Mouse (Mus musculus) forebrain, embryonic 12.5 days (tissue): Measurements from ENCODE around the gene Cic. TPM values are rescaled to one million over a fixed set of nuclear protein-coding genes. Genes with fewer than 3 reads are reported as not detected.

Experiments
- ATAC-seq: fragments of 200-750 bp; cut with Nextera tagmentation; 2 replicates; pipeline ENCODE4 v1.8.0; 2017; ENCODE audit warnings: moderate TSS enrichment; ENCODE audit not compliant: low FRiP score
- H3K27ac ChIP-seq: fragments of 300-500 bp; sonication (generic); 2 replicates; pipeline ENCODE4 v1.5.1; 2016; ENCODE audit warnings: mild to moderate bottlenecking
- H3K27me3 ChIP-seq: fragments of 300-500 bp; sonication (generic); 2 replicates; pipeline ENCODE4 v1.6.1; 2016; ENCODE audit warnings: mild to moderate bottlenecking
- H3K36me3 ChIP-seq: fragments of 300-500 bp; sonication (generic); replicated peaks from 2 replicates; pipeline ENCODE4 v1.6.1; 2016; ENCODE audit warnings: mild to moderate bottlenecking
- H3K4me1 ChIP-seq: fragments of 300-500 bp; sonication (generic); 2 replicates; pipeline ENCODE4 v1.6.1; 2016
- H3K4me2 ChIP-seq: fragments of 300-500 bp; sonication (generic); 2 replicates; pipeline ENCODE4 v1.6.1; 2016; ENCODE audit warnings: mild to moderate bottlenecking, moderate library complexity
- H3K4me3 ChIP-seq: fragments of 300-500 bp; sonication (generic); replicated peaks from 2 replicates; pipeline ENCODE4 v1.5.1; 2016; ENCODE audit warnings: mild to moderate bottlenecking
- H3K9ac ChIP-seq: fragments of 300-500 bp; sonication (generic); 2 replicates; pipeline ENCODE4 v1.6.1; 2016; ENCODE audit warnings: mild to moderate bottlenecking
- H3K9me3 ChIP-seq: fragments of 300-500 bp; sonication (generic); 2 replicates; pipeline ENCODE4 v1.6.1; 2016
- WGBS: fragments of 180-500 bp; shearing (Covaris S2); methylation state at CpG from one replicate; pipeline ENCODE4 v1.1.7; 2016; 5-methylcytosine and 5-hydroxymethylcytosine counted together
- polyA plus RNA-seq: library from polyadenylated mRNA; unstranded; fragments of >200 nt; fragmentation: Nextera tagmentation; extraction: Ambion mirVana; gene quantifications from 2 replicates; pipeline ENCODE4 v1.2.1, GENCODE M21; 2016

The Cic gene
- 40.8 and 46.9 TPM in 2 replicates for polyA plus RNA-seq

- under 1% methylated on average over 29 of the region's 29 CpGs for WGBS
- H3K4me2 ChIP-seq = peak within 1 kb of the TSS; percentile 68
- H3K4me3 ChIP-seq = peak within 1 kb of the TSS; percentile 69
- ATAC-seq = peak; percentile 87
- H3K9ac ChIP-seq = peak within 1 kb of the TSS; percentile 87
- H3K27ac ChIP-seq = peak within 1 kb of the TSS; percentile 89
- H3K4me1 ChIP-seq = peaks cover 23% of the 10 kb centered on the region
- H3K36me3 ChIP-seq = peaks cover 13% of the 10 kb centered on the region
- H3K27me3 ChIP-seq = no peaks in the 10 kb centered on the region
- no peaks in the 10 kb centered on the region for H3K9me3 ChIP-seq
Observed at GRCm38 (mm10) chr7:25267301-25267750, at the start of gene Cic. Cic (plus strand) TSS chr7:25267704.

- Histone ChIP-seq H3K4me1 (peaks cover 40% of the 10 kb centered on the region), H3K4me2 (peak overlapping the region; percentile 95), H3K27me3 (no peaks in the 10 kb centered on the region), H3K27ac (peak overlapping the region; percentile 70), H3K9ac (peak overlapping the region; percentile 80), H3K4me3 (peak overlapping the region; percentile 69), H3K9me3 (no peaks in the 10 kb centered on the region), H3K36me3 (peaks cover 10% of the 10 kb centered on the region; the same call in 1 of the 2 replicates)
- ATAC-seq = peak; percentile 27; the same call in 1 of the 2 replicates
- under 1% methylated on average over 53 of the region's 53 CpGs for WGBS
Observed at GRCm38 (mm10) chr7:25218705-25219415, 48.6 kb upstream of the Cic start.

GRCm38 (mm10) chr7:25219416-25219750 is 48.1 kb upstream of the Cic start:
- H3K36me3 ChIP-seq = peaks cover 15% of the 10 kb centered on the region
- H3K4me3 ChIP-seq = peak overlapping the region; percentile 69
- peak; percentile 24; the same call in 1 of the 2 replicates for ATAC-seq
- peak overlapping the region; percentile 70 for H3K27ac ChIP-seq
- peak overlapping the region; percentile 95 for H3K4me2 ChIP-seq
- peaks cover 40% of the 10 kb centered on the region for H3K4me1 ChIP-seq
- no peaks in the 10 kb centered on the region for H3K27me3 ChIP-seq
- peak overlapping the region; percentile 80 for H3K9ac ChIP-seq
- under 1% methylated on average over 16 of the region's 16 CpGs for WGBS
- no peaks in the 10 kb centered on the region for H3K9me3 ChIP-seq

GRCm38 (mm10) chr7:25219756-25220456 is 47.6 kb upstream of the Cic start:
- no peaks in the 10 kb centered on the region for H3K9me3 ChIP-seq
- no peaks in the 10 kb centered on the region for H3K27me3 ChIP-seq
- WGBS = 4% methylated on average over 31 of the region's 31 CpGs
- peak overlapping the region; percentile 80 for H3K9ac ChIP-seq
- peak overlapping the region; percentile 69 for H3K4me3 ChIP-seq
- H3K4me2 ChIP-seq = peak overlapping the region; percentile 95
- peak; percentile 71 for ATAC-seq
- peaks cover 20% of the 10 kb centered on the region for H3K36me3 ChIP-seq
- peak overlapping the region; percentile 70; the same call in 1 of the 2 replicates for H3K27ac ChIP-seq
- H3K4me1 ChIP-seq = peaks cover 40% of the 10 kb centered on the region

- Histone ChIP-seq H3K4me3 (peak within 1 kb of the TSS; percentile 69), H3K4me1 (peaks cover 40% of the 10 kb centered on the region), H3K9me3 (no peaks in the 10 kb centered on the region), H3K27me3 (no peaks in the 10 kb centered on the region), H3K36me3 (peaks cover 23% of the 10 kb centered on the region), H3K27ac (peak within 1 kb of the TSS; percentile 84), H3K9ac (peak within 1 kb of the TSS; percentile 80), H3K4me2 (peak within 1 kb of the TSS; percentile 95)
- WGBS = 9% methylated on average over 20 of the region's 20 CpGs
- no peak for ATAC-seq
Observed at GRCm38 (mm10) chr7:25220457-25221101, 46.9 kb upstream of the Cic start, which contains the start of gene Dedd2. Dedd2 (minus strand) TSS chr7:25220615.

GRCm38 (mm10) chr7:25221102-25221883 is 46.2 kb upstream of the Cic start, which contains the start of gene Zfp526:
Zfp526 (plus strand) TSS chr7:25221425.
- Histone ChIP-seq H3K4me3 (peak within 1 kb of the TSS; percentile 69), H3K4me2 (peak within 1 kb of the TSS; percentile 95), H3K27me3 (no peaks in the 10 kb centered on the region), H3K4me1 (peaks cover 40% of the 10 kb centered on the region), H3K27ac (peak within 1 kb of the TSS; percentile 84), H3K9ac (peak within 1 kb of the TSS; percentile 80), H3K9me3 (no peaks in the 10 kb centered on the region), H3K36me3 (peaks cover 30% of the 10 kb centered on the region)
- ATAC-seq = peak; percentile 96
- under 1% methylated on average over 42 of the region's 45 CpGs for WGBS

GRCm38 (mm10) chr7:25222275-25222967 is 45.1 kb upstream of the Cic start:
- H3K27ac ChIP-seq = no peak overlapping the region
- H3K27me3 ChIP-seq = no peaks in the 10 kb centered on the region
- H3K4me1 ChIP-seq = peaks cover 40% of the 10 kb centered on the region
- peak overlapping the region; percentile 69 for H3K4me3 ChIP-seq
- 85% methylated on average over 10 of the region's 10 CpGs for WGBS
- peak overlapping the region; percentile 80 for H3K9ac ChIP-seq
- no peaks in the 10 kb centered on the region for H3K9me3 ChIP-seq
- H3K36me3 ChIP-seq = peaks cover 41% of the 10 kb centered on the region
- H3K4me2 ChIP-seq = peak overlapping the region; percentile 95
- no peak for ATAC-seq

- no peak for ATAC-seq
- Histone ChIP-seq H3K4me2 (no peak overlapping the region), H3K27me3 (no peaks in the 10 kb centered on the region), H3K4me1 (peaks cover 1% of the 10 kb centered on the region; the same call in 1 of the 2 replicates), H3K27ac (no peak overlapping the region), H3K9ac (no peak overlapping the region), H3K4me3 (no peak overlapping the region), H3K9me3 (no peaks in the 10 kb centered on the region), H3K36me3 (peaks cover 94% of the 10 kb centered on the region)
- WGBS = 100% methylated on average over 1 of the region's 1 CpGs
Observed at GRCm38 (mm10) chr7:25227523-25228300, 39.8 kb upstream of the Cic start.

GRCm38 (mm10) chr7:25230690-25231285 is 36.7 kb upstream of the Cic start:
- no peak for ATAC-seq
- H3K4me2 ChIP-seq = no peak overlapping the region

GRCm38 (mm10) chr7:25232101-25232648 is 35.3 kb upstream of the Cic start:
- WGBS = 65% methylated on average over 5 of the region's 5 CpGs
- no peak overlapping the region for H3K4me3 ChIP-seq
- H3K9me3 ChIP-seq = no peaks in the 10 kb centered on the region
- H3K27ac ChIP-seq = no peak overlapping the region
- peaks cover 25% of the 10 kb centered on the region for H3K4me1 ChIP-seq
- no peak for ATAC-seq
- H3K4me2 ChIP-seq = no peak overlapping the region
- no peaks in the 10 kb centered on the region for H3K27me3 ChIP-seq
- peaks cover 77% of the 10 kb centered on the region for H3K36me3 ChIP-seq
- H3K9ac ChIP-seq = no peak overlapping the region

More at GRCm38 (mm10) chr7:25230690-25231285, 36.7 kb upstream of the Cic start:
- no peak overlapping the region for H3K4me3 ChIP-seq
- no peaks in the 10 kb centered on the region for H3K27me3 ChIP-seq
- H3K36me3 ChIP-seq = peaks cover 91% of the 10 kb centered on the region
- no peak overlapping the region for H3K9ac ChIP-seq
- H3K27ac ChIP-seq = no peak overlapping the region
- H3K4me1 ChIP-seq = peaks cover 12% of the 10 kb centered on the region
- H3K9me3 ChIP-seq = no peaks in the 10 kb centered on the region
- WGBS = 90% methylated on average over 9 of the region's 9 CpGs
